Mouse (Mus musculus): Measurements from ENCODE around the gene Slc29a2. TPM values are rescaled to one million over a fixed set of nuclear protein-coding genes. Genes with fewer than 3 reads are reported as not detected.
A peak's percentile ranks its signal among the peaks of the same experiment; 100 is the strongest.

Slc29a2 gene
- polyA plus RNA-seq, 2 experiments, result 0.76 to 2.5 TPM

- Histone ChIP-seq H3K36me3 (replicated peaks; ENCODE audit: control insufficient read depth, insufficient read depth, low read depth) (no peaks in the 10 kb centered on the region), H3K9ac (replicated peaks) (no peak overlapping the region), H3K27ac (no peak overlapping the region), H3K4me1 (replicated peaks; ENCODE audit: control insufficient read depth in 2 of 2, insufficient read depth in 2 of 2, low read length in 1 of 2) (peaks cover 0 to 21% of the 10 kb centered on the region in 2 experiments; a peak in 3 of 4 replicates), H3K4me3 (ENCODE audit: insufficient read depth in 1 of 2, low read depth in 2 of 2, low read length in 2 of 2) (no peak overlapping the region), H3K9me3 (ENCODE audit: control insufficient read depth, low read length) (no peaks in the 10 kb centered on the region), H3K4me2 (ENCODE audit: low read depth) (no peak overlapping the region), H3K27me3 (ENCODE audit: control insufficient read depth, insufficient read depth, low read length) (no peaks in the 10 kb centered on the region)
- no peak for TF ChIP-seq EP300 (IDR thresholded peaks at IDR 0.05; ENCODE audit: low read depth)
- no peak for TF ChIP-seq CTCF (IDR thresholded peaks at IDR 0.05; ENCODE audit: low read depth)
- ATAC-seq (ENCODE audit: insufficient read depth) (peak; percentile 51; the same call in 1 of the 2 replicates), DNase-seq (ENCODE audit: low read depth in 3 of 3, low spot score in 3 of 3) (no peak)
- 14% methylated on average over 10 of the region's 10 CpGs for WGBS (ENCODE audit: insufficient replicate concordance)
Observed at GRCm38 (mm10) chr19:5058801-5059771, 35.4 kb downstream of the Slc29a2 start.

DNA sequence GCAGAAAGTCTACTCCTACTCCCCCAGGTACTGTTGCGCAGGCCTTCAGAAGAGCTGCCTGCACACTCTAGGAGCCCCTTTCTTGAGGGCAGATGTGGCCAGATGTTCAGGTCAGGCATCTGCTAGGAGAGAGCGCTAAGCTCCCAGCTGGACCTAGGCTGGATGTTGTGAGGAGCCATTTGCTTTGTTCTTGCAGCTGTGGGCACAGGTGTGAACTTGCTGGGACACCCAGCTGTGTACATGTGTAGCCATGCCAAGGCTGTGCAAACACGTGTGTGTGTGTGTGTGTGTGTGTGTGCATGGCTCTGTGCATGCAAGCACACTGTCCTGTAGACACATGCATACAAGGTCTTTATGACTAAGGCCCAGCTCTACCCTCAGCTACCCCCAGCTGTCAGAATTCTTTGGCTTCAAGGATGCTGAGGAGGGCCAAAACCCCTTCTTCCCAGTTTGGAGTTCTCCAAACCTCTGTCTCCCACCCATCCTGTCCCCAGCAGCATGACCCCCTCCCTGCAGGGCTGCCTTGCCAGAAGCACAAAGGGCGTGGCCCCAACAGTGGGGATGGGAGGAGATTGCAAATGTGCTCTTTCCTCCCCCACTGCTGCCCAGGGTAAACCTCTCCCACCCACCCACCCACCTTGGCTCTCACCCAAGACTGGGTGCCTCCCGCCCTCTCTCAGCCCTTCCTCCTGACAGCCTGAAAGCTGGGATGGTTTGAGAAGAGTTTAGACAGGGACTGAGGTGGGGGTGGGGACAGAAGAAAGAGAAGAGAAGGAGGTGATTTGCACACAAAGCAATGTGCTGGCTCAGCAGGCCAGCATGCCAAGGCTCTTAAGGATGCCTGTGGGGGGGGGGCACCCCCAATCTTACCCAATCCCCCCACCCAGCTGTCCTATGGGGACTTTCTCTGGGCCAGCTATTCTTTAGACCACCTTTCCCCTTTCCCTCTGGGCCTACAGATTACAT is 37.0 kb downstream of the Slc29a2 start:
- Histone ChIP-seq H3K4me2 (ENCODE audit: low read depth) (no peak overlapping the region), H3K27ac (no peak overlapping the region), H3K9me3 (ENCODE audit: control insufficient read depth, low read length) (no peaks in the 10 kb centered on the region), H3K9ac (replicated peaks) (no peak overlapping the region), H3K36me3 (replicated peaks; ENCODE audit: control insufficient read depth, insufficient read depth, low read depth) (no peaks in the 10 kb centered on the region), H3K27me3 (ENCODE audit: control insufficient read depth, insufficient read depth, low read length) (no peaks in the 10 kb centered on the region), H3K4me1 (replicated peaks; ENCODE audit: control insufficient read depth in 2 of 2, insufficient read depth in 2 of 2, low read length in 1 of 2) (peaks cover 0 to 21% of the 10 kb centered on the region in 2 experiments; a peak in 3 of 4 replicates), H3K4me3 (ENCODE audit: insufficient read depth in 1 of 2, low read depth in 2 of 2, low read length in 2 of 2) (no peak overlapping the region)
- DNase-seq (ENCODE audit: low read depth in 3 of 3, low spot score in 3 of 3) (no peak), ATAC-seq (ENCODE audit: insufficient read depth) (no peak)
- TF ChIP-seq CTCF (IDR thresholded peaks at IDR 0.05; ENCODE audit: low read depth) (no peak), EP300 (IDR thresholded peaks at IDR 0.05; ENCODE audit: low read depth) (no peak)
- WGBS (ENCODE audit: insufficient replicate concordance), result 39% methylated on average over 5 of the region's 5 CpGs

- DNase-seq (ENCODE audit: low read depth in 3 of 3, low spot score in 3 of 3) (no peak), ATAC-seq (ENCODE audit: insufficient read depth) (no peak)
- Histone ChIP-seq H3K4me1 (replicated peaks; ENCODE audit: control insufficient read depth in 2 of 2, insufficient read depth in 2 of 2, low read length in 1 of 2) (peaks cover 4 to 24% of the 10 kb centered on the region in 2 experiments), H3K27ac (no peak overlapping the region), H3K4me2 (ENCODE audit: low read depth) (no peak overlapping the region), H3K36me3 (replicated peaks; ENCODE audit: control insufficient read depth, insufficient read depth, low read depth) (no peaks in the 10 kb centered on the region), H3K9me3 (ENCODE audit: control insufficient read depth, low read length) (no peaks in the 10 kb centered on the region), H3K27me3 (ENCODE audit: control insufficient read depth, insufficient read depth, low read length) (no peaks in the 10 kb centered on the region), H3K4me3 (ENCODE audit: insufficient read depth in 1 of 2, low read depth in 2 of 2, low read length in 2 of 2) (no peak overlapping the region), H3K9ac (replicated peaks) (no peak overlapping the region)
- TF ChIP-seq EP300 (IDR thresholded peaks at IDR 0.05; ENCODE audit: low read depth) (no peak), CTCF (IDR thresholded peaks at IDR 0.05; ENCODE audit: low read depth) (no peak)
- 53% methylated on average over 5 of the region's 5 CpGs for WGBS (ENCODE audit: insufficient replicate concordance)
Observed at GRCm38 (mm10) chr19:5062041-5062440, 38.4 kb downstream of the Slc29a2 start.

DNA sequence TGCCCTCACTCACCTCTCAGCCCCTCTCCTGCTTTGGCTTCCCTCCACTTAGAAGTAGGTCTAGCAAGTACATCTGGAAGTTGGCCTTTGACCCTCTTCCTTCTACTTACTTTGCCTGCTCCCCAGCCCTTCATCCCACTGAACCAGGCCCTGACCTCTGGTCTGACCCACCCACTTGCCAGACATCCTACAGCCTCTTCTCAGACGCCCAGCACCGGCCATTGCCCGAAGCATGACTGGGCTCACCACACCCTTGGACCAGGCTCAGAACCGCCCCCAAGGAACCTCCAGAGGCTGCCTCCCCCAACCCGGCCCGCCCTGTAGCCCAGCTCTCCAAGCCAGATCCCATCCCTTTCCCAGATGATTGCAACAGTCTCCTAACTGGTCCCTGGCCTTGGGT is 38.8 kb downstream of the Slc29a2 start:
- no peak for ATAC-seq (ENCODE audit: insufficient read depth)
- H3K9ac ChIP-seq (replicated peaks), result no peak overlapping the region
- TF ChIP-seq EP300 (IDR thresholded peaks at IDR 0.05; ENCODE audit: low read depth) (no peak), CTCF (IDR thresholded peaks at IDR 0.05; ENCODE audit: low read depth) (no peak)
- DNase-seq (ENCODE audit: low read depth in 3 of 3, low spot score in 3 of 3), result no peak
- H3K4me1 ChIP-seq (replicated peaks; ENCODE audit: control insufficient read depth in 2 of 2, insufficient read depth in 2 of 2, low read length in 1 of 2), result peaks cover 8 to 28% of the 10 kb centered on the region in 2 experiments
- no peak overlapping the region for H3K27ac ChIP-seq
- H3K4me3 ChIP-seq (ENCODE audit: insufficient read depth in 1 of 2, low read depth in 2 of 2, low read length in 2 of 2), result no peak overlapping the region
- no peaks in the 10 kb centered on the region; the same call in 1 of the 2 replicates for H3K27me3 ChIP-seq (ENCODE audit: control insufficient read depth, insufficient read depth, low read length)
- H3K9me3 ChIP-seq (ENCODE audit: control insufficient read depth, low read length), result no peaks in the 10 kb centered on the region
- H3K4me2 ChIP-seq (ENCODE audit: low read depth), result no peak overlapping the region
- H3K36me3 ChIP-seq (replicated peaks; ENCODE audit: control insufficient read depth, insufficient read depth, low read depth), result no peaks in the 10 kb centered on the region
- 70% methylated on average over 6 of the region's 6 CpGs for WGBS (ENCODE audit: insufficient replicate concordance)

Measured in liver, embryonic 14.5 days (tissue).